Mouse (Mus musculus): ENCODE data around the gene Enpp3. TPM values are rescaled to one million over a fixed set of nuclear protein-coding genes. Genes with fewer than 3 reads are reported as not detected.

The Enpp3 gene
- polyA plus RNA-seq, 1 experiment from 2014 or later: 4.9 TPM

GRCm38 (mm10) chr10:24792756-24793155 lies 49.9 kb downstream of the Enpp3 start:
- Histone ChIP-seq H3K36me3 (replicated peaks; ENCODE audit: insufficient read depth, low read length) (no peaks in the 10 kb centered on the region), H3K27me3 (ENCODE audit: insufficient read depth, low read length) (no peaks in the 10 kb centered on the region), H3K4me1 (ENCODE audit: insufficient read depth) (no peaks in the 10 kb centered on the region), H3K9ac (replicated peaks) (no peak overlapping the region), H3K27ac (ENCODE audit: low read depth) (no peak overlapping the region), H3K4me2 (ENCODE audit: low read depth, low read length) (no peak overlapping the region), H3K9me3 (ENCODE audit: low read length) (no peaks in the 10 kb centered on the region), H3K4me3 (ENCODE audit: low read depth, low read length) (no peak overlapping the region)
- no peak for DNase-seq
- 82% methylated on average over 7 of the region's 7 CpGs for WGBS (ENCODE audit: insufficient replicate concordance)
- TF ChIP-seq CTCF (IDR thresholded peaks at IDR 0.05; ENCODE audit: low read depth): no peak
- TF ChIP-seq EP300 (IDR thresholded peaks at IDR 0.05; ENCODE audit: low read depth): no peak
- ATAC-seq: no peak

GRCm38 (mm10) chr10:24789747-24790545 lies 52.7 kb downstream of the Enpp3 start:
- H3K27me3 ChIP-seq (ENCODE audit: insufficient read depth, low read length): no peaks in the 10 kb centered on the region
- DNase-seq: peak; percentile 72
- H3K27ac ChIP-seq (ENCODE audit: low read depth): no peak overlapping the region
- H3K4me3 ChIP-seq (ENCODE audit: low read depth, low read length): no peak overlapping the region
- H3K9ac ChIP-seq (replicated peaks): no peak overlapping the region
- H3K4me2 ChIP-seq (ENCODE audit: low read depth, low read length): no peak overlapping the region
- TF ChIP-seq EP300 (IDR thresholded peaks at IDR 0.05; ENCODE audit: low read depth): no peak
- TF ChIP-seq CTCF (IDR thresholded peaks at IDR 0.05; ENCODE audit: low read depth): peak; percentile 82
- H3K9me3 ChIP-seq (ENCODE audit: low read length): no peaks in the 10 kb centered on the region
- WGBS (ENCODE audit: insufficient replicate concordance): 63% methylated on average over 11 of the region's 11 CpGs
- ATAC-seq: peak; percentile 33; the same call in 1 of the 2 replicates
- H3K36me3 ChIP-seq (replicated peaks; ENCODE audit: insufficient read depth, low read length): no peaks in the 10 kb centered on the region
- no peaks in the 10 kb centered on the region for H3K4me1 ChIP-seq (ENCODE audit: insufficient read depth)

- no peaks in the 10 kb centered on the region for H3K36me3 ChIP-seq (replicated peaks; ENCODE audit: insufficient read depth, low read length)
- no peaks in the 10 kb centered on the region for H3K9me3 ChIP-seq (ENCODE audit: low read length)
- ATAC-seq (no peak), DNase-seq (no peak)
- H3K27ac ChIP-seq (ENCODE audit: low read depth): no peak overlapping the region
- WGBS (ENCODE audit: insufficient replicate concordance): 67% methylated on average over 4 of the region's 4 CpGs
- H3K4me1 ChIP-seq (ENCODE audit: insufficient read depth): no peaks in the 10 kb centered on the region
- no peaks in the 10 kb centered on the region for H3K27me3 ChIP-seq (ENCODE audit: insufficient read depth, low read length)
- H3K9ac ChIP-seq (replicated peaks): no peak overlapping the region
- H3K4me2 ChIP-seq (ENCODE audit: low read depth, low read length): no peak overlapping the region
- H3K4me3 ChIP-seq (ENCODE audit: low read depth, low read length): no peak overlapping the region
- TF ChIP-seq CTCF (IDR thresholded peaks at IDR 0.05; ENCODE audit: low read depth): no peak
- no peak for TF ChIP-seq EP300 (IDR thresholded peaks at IDR 0.05; ENCODE audit: low read depth)
Observed at GRCm38 (mm10) chr10:24785345-24785744, 57.3 kb downstream of the Enpp3 start.

- H3K27ac ChIP-seq (ENCODE audit: low read depth): no peak overlapping the region
- no peaks in the 10 kb centered on the region for H3K4me1 ChIP-seq (ENCODE audit: insufficient read depth)
- H3K36me3 ChIP-seq (replicated peaks; ENCODE audit: insufficient read depth, low read length): no peaks in the 10 kb centered on the region
- DNase-seq (no peak), ATAC-seq (peak; percentile 69)
- no peak overlapping the region for H3K9ac ChIP-seq (replicated peaks)
- WGBS (ENCODE audit: insufficient replicate concordance): 63% methylated on average over 9 of the region's 9 CpGs
- 0 out of 2 replicates have a peak overlapping the region, but pooled peaks have one; percentile 2 for H3K4me2 ChIP-seq (ENCODE audit: low read depth, low read length)
- no peak overlapping the region for H3K4me3 ChIP-seq (ENCODE audit: low read depth, low read length)
- no peaks in the 10 kb centered on the region for H3K27me3 ChIP-seq (ENCODE audit: insufficient read depth, low read length)
- TF ChIP-seq EP300 (IDR thresholded peaks at IDR 0.05; ENCODE audit: low read depth) (peak; percentile 92), CTCF (IDR thresholded peaks at IDR 0.05; ENCODE audit: low read depth) (no peak)
- no peaks in the 10 kb centered on the region for H3K9me3 ChIP-seq (ENCODE audit: low read length)
Observed at GRCm38 (mm10) chr10:24784624-24785276, 57.9 kb downstream of the Enpp3 start.

DNA sequence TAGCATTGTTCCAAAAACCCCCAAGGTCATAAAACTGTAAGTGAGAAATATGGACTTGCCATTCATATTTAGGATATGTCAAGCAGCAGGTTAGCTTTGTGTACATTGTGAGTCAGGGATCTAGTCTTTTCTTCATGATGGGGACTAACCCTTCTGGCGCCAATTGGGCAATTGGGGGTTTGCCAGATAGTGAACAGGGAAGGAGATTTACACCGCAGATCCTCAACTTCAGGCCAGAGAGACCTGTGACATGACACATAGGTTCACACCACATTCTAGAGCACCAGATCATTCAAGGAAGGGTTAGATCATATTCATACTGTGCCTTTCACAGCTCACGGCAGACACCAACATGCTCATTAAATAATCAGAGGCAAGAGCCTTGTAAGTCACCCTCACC lies 58.7 kb downstream of the Enpp3 start:
- Histone ChIP-seq H3K4me2 (ENCODE audit: low read depth, low read length) (no peak overlapping the region), H3K4me3 (ENCODE audit: low read depth, low read length) (no peak overlapping the region), H3K27ac (ENCODE audit: low read depth) (no peak overlapping the region), H3K36me3 (replicated peaks; ENCODE audit: insufficient read depth, low read length) (no peaks in the 10 kb centered on the region), H3K27me3 (ENCODE audit: insufficient read depth, low read length) (no peaks in the 10 kb centered on the region), H3K9ac (replicated peaks) (no peak overlapping the region), H3K9me3 (ENCODE audit: low read length) (no peaks in the 10 kb centered on the region), H3K4me1 (ENCODE audit: insufficient read depth) (no peaks in the 10 kb centered on the region)
- ATAC-seq (no peak), DNase-seq (no peak)
- TF ChIP-seq EP300 (IDR thresholded peaks at IDR 0.05; ENCODE audit: low read depth): no peak
- TF ChIP-seq CTCF (IDR thresholded peaks at IDR 0.05; ENCODE audit: low read depth): no peak
- WGBS (ENCODE audit: insufficient replicate concordance): 88% methylated on average over 3 of the region's 3 CpGs

- no peak overlapping the region for H3K27ac ChIP-seq (ENCODE audit: low read depth)
- no peak for DNase-seq
- WGBS (ENCODE audit: insufficient replicate concordance): 69% methylated on average over 11 of the region's 11 CpGs
- H3K4me3 ChIP-seq (ENCODE audit: low read depth, low read length): no peak overlapping the region
- no peak overlapping the region for H3K4me2 ChIP-seq (ENCODE audit: low read depth, low read length)
- no peaks in the 10 kb centered on the region for H3K9me3 ChIP-seq (ENCODE audit: low read length)
- no peaks in the 10 kb centered on the region for H3K27me3 ChIP-seq (ENCODE audit: insufficient read depth, low read length)
- H3K4me1 ChIP-seq (ENCODE audit: insufficient read depth): no peaks in the 10 kb centered on the region
- ATAC-seq: no peak
- H3K9ac ChIP-seq (replicated peaks): no peak overlapping the region
- no peaks in the 10 kb centered on the region for H3K36me3 ChIP-seq (replicated peaks; ENCODE audit: insufficient read depth, low read length)
- no peak for TF ChIP-seq EP300 (IDR thresholded peaks at IDR 0.05; ENCODE audit: low read depth)
- no peak for TF ChIP-seq CTCF (IDR thresholded peaks at IDR 0.05; ENCODE audit: low read depth)
Observed at GRCm38 (mm10) chr10:24778643-24779020, 64.0 kb downstream of the Enpp3 start.
